Mouse (Mus musculus): ENCODE measurements at regions not wholly inside any gene's neighbourhood (a gene's known extent, or its start where the extent isn't known, plus 50 kb on each side); places are given as distances from the start of the nearest gene placed in this dataset.
A peak's percentile ranks its signal among the peaks of the same experiment; 100 is the strongest.

DNA sequence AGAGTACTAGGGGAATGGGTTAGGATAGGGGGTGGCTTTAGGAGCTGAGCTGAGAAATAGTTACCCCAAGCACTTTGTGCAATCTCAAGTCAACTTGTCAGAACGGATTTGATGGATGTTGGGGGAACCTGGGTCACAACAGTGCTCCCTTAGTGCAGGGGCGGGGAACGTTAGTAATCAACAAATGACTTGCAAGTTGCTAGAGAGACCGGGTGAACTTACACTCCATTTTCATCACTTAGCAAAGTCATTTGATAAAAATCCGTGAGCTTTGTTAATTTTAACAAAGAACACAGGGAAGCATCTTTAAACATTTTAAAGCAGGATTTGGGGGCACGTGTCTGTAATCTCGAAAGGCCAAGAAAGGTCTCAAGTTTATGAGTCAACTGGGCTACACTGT, 557.0 kb downstream of the Gm19410 start:
- Histone ChIP-seq H3K4me1 (no peaks in the 10 kb centered on the region), H3K36me3 (no peaks in the 10 kb centered on the region), H3K27me3 (no peaks in the 10 kb centered on the region), H3K9me3 (no peaks in the 10 kb centered on the region), H3K9ac (no peak overlapping the region), H3K27ac (no peak overlapping the region), H3K4me3 (no peak overlapping the region), H3K4me2 (no peak overlapping the region)
- no peak for ATAC-seq (ENCODE audit: insufficient number of reproducible peaks, insufficient read depth, low FRiP score, low TSS enrichment, low read depth)
- 79% methylated on average over 7 of the region's 7 CpGs for WGBS

DNA sequence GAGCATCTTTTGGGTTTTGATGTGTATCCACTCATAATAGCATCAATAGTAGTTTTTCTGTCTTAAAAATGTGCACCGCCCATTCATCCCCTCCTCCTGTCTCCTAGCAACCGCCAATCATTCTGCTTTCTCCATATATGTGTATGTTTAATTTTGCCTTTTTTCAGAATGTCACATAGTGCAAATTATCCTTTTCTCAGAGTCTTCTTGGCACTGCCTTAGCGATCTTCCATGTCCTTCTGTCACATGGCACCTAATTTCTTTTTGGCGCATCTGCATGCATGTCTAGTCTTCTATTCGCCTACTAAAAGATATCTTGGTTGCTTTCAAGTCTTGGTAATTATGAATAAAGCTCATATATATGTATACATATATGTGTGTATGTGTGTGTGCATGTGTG, 573.0 kb downstream of the Gm19410 start:
- H3K27me3 ChIP-seq = no peaks in the 10 kb centered on the region
- H3K4me1 ChIP-seq = peaks cover 5% of the 10 kb centered on the region; the same call in 1 of the 2 replicates
- H3K4me3 ChIP-seq = no peak overlapping the region
- no peak overlapping the region for H3K9ac ChIP-seq
- WGBS = 95% methylated on average over 5 of the region's 5 CpGs
- no peaks in the 10 kb centered on the region for H3K36me3 ChIP-seq
- no peaks in the 10 kb centered on the region for H3K9me3 ChIP-seq
- no peak for ATAC-seq (ENCODE audit: insufficient number of reproducible peaks, insufficient read depth, low FRiP score, low TSS enrichment, low read depth)
- no peak overlapping the region for H3K4me2 ChIP-seq
- no peak overlapping the region for H3K27ac ChIP-seq

GRCm38 (mm10) chr8:36339449-36339848, 573.9 kb downstream of the Gm19410 start:
- 89% methylated on average over 6 of the region's 6 CpGs for WGBS
- Histone ChIP-seq H3K4me2 (no peak overlapping the region), H3K9me3 (no peaks in the 10 kb centered on the region), H3K9ac (no peak overlapping the region), H3K4me3 (no peak overlapping the region), H3K4me1 (peaks cover 5% of the 10 kb centered on the region; the same call in 1 of the 2 replicates), H3K27me3 (no peaks in the 10 kb centered on the region), H3K27ac (no peak overlapping the region), H3K36me3 (no peaks in the 10 kb centered on the region)
- ATAC-seq (ENCODE audit: insufficient number of reproducible peaks, insufficient read depth, low FRiP score, low TSS enrichment, low read depth) = no peak

DNA sequence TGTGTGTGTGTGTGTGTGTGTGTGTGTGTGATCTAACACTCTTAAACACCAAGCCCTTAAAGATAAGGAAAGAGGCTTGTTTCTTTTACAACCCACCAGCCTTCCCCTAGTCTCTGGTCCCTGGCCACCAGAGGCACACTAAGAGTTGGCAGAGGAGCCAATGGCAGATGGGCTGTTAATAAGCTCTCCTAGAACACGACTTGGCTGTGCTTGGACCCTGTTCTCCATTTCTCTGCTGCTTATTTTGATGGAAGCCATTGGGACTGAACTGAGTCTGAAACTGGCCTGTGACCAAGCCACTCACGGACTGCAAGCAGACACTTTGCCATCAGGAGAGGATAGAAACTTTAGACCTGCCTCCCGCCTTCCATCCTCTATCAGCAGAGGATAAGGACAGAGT, 574.9 kb downstream of the Gm19410 start:
- no peak overlapping the region for H3K9ac ChIP-seq
- no peaks in the 10 kb centered on the region for H3K27me3 ChIP-seq
- peaks cover 5% of the 10 kb centered on the region; the same call in 1 of the 2 replicates for H3K4me1 ChIP-seq
- H3K9me3 ChIP-seq = no peaks in the 10 kb centered on the region
- no peak for ATAC-seq (ENCODE audit: insufficient number of reproducible peaks, insufficient read depth, low FRiP score, low TSS enrichment, low read depth)
- 78% methylated on average over 3 of the region's 3 CpGs for WGBS
- H3K4me2 ChIP-seq = no peak overlapping the region
- no peaks in the 10 kb centered on the region for H3K36me3 ChIP-seq
- H3K4me3 ChIP-seq = no peak overlapping the region
- no peak overlapping the region for H3K27ac ChIP-seq

- 51% methylated on average over 4 of the region's 4 CpGs for WGBS
Measured at GRCm38 (mm10) chr8:36341965-36342364, 576.4 kb downstream of the Gm19410 start.

GRCm38 (mm10) chr8:36342650-36343049, 577.1 kb downstream of the Gm19410 start:
- no peak overlapping the region for H3K4me3 ChIP-seq
- H3K36me3 ChIP-seq = no peaks in the 10 kb centered on the region
- peaks cover 5% of the 10 kb centered on the region; the same call in 1 of the 2 replicates for H3K4me1 ChIP-seq
- H3K9ac ChIP-seq = no peak overlapping the region
- H3K27me3 ChIP-seq = no peaks in the 10 kb centered on the region
- H3K4me2 ChIP-seq = no peak overlapping the region
- no peaks in the 10 kb centered on the region for H3K9me3 ChIP-seq
- H3K27ac ChIP-seq = no peak overlapping the region
- 91% methylated on average over 5 of the region's 5 CpGs for WGBS
- no peak for ATAC-seq (ENCODE audit: insufficient number of reproducible peaks, insufficient read depth, low FRiP score, low TSS enrichment, low read depth)

More at GRCm38 (mm10) chr8:36341965-36342364, 576.4 kb downstream of the Gm19410 start:
- Histone ChIP-seq H3K27me3 (no peaks in the 10 kb centered on the region), H3K4me3 (no peak overlapping the region), H3K4me2 (no peak overlapping the region), H3K27ac (no peak overlapping the region), H3K9me3 (no peaks in the 10 kb centered on the region), H3K4me1 (peaks cover 5% of the 10 kb centered on the region; the same call in 1 of the 2 replicates), H3K9ac (no peak overlapping the region), H3K36me3 (no peaks in the 10 kb centered on the region)
- ATAC-seq (ENCODE audit: insufficient number of reproducible peaks, insufficient read depth, low FRiP score, low TSS enrichment, low read depth) = no peak

- Histone ChIP-seq H3K36me3 (no peaks in the 10 kb centered on the region), H3K27me3 (no peaks in the 10 kb centered on the region), H3K4me2 (no peak overlapping the region), H3K27ac (no peak overlapping the region), H3K9me3 (no peaks in the 10 kb centered on the region), H3K4me1 (peaks cover 5% of the 10 kb centered on the region; the same call in 1 of the 2 replicates), H3K9ac (no peak overlapping the region), H3K4me3 (no peak overlapping the region)
- WGBS = 47% methylated on average over 7 of the region's 7 CpGs
- ATAC-seq (ENCODE audit: insufficient number of reproducible peaks, insufficient read depth, low FRiP score, low TSS enrichment, low read depth) = 0 out of 2 replicates have a peak, but pooled peaks have one; percentile 26
Measured at GRCm38 (mm10) chr8:36346682-36347324, 581.2 kb downstream of the Gm19410 start.

DNA sequence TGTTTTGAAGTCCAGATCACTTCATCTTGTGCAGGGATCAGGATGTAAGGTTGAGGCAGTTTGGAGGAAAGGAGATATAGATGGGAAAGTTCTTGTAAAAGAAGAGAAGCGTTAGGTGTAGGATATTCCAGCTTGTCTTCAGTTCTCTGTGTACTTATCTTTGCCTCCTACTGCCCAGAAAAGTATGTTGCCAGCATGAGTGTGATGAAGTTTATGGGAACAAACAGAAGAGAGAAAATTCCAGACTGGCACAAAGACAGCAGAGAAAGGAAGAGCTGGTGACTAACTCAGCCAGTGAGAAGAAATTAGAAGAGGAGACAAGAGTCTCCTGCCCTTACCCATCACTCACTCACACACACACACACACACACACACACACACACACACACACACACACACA, 582.5 kb downstream of the Gm19410 start:
- Histone ChIP-seq H3K9ac (no peak overlapping the region), H3K9me3 (no peaks in the 10 kb centered on the region), H3K36me3 (no peaks in the 10 kb centered on the region), H3K4me2 (no peak overlapping the region), H3K27ac (no peak overlapping the region), H3K27me3 (no peaks in the 10 kb centered on the region), H3K4me3 (no peak overlapping the region), H3K4me1 (no peaks in the 10 kb centered on the region)
- WGBS = 88% methylated on average over 1 of the region's 1 CpGs
- no peak for ATAC-seq (ENCODE audit: insufficient number of reproducible peaks, insufficient read depth, low FRiP score, low TSS enrichment, low read depth)

GRCm38 (mm10) chr8:36354926-36355325, 589.3 kb downstream of the Gm19410 start:
- peaks cover 5% of the 10 kb centered on the region; the same call in 1 of the 2 replicates for H3K4me1 ChIP-seq
- H3K9me3 ChIP-seq = no peaks in the 10 kb centered on the region
- no peak overlapping the region for H3K4me2 ChIP-seq
- H3K4me3 ChIP-seq = no peak overlapping the region
- H3K36me3 ChIP-seq = no peaks in the 10 kb centered on the region
- H3K27me3 ChIP-seq = no peaks in the 10 kb centered on the region
- 6% methylated on average over 3 of the region's 3 CpGs for WGBS
- H3K27ac ChIP-seq = peak overlapping the region; percentile 66; the same call in 1 of the 2 replicates
- no peak overlapping the region for H3K9ac ChIP-seq
- no peak for ATAC-seq (ENCODE audit: insufficient number of reproducible peaks, insufficient read depth, low FRiP score, low TSS enrichment, low read depth)

DNA sequence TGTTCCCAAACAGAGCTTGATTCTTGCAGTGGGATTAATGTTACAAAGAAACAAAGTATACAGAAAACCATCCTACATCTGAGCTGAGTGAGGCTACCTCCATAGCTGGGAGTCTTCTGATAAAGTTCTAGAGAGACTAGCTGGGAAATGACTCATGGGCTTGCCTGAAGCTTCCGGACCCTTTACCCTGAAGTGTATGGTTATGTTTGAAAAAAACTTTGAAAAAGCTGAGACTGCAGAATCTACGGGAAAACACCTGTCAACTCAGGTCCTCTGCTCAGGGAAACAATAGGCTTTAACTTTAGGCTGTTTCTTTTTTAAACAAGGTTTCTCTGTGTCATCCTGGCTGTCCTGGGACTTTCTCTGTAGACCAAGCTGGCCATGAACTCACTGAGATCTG, 593.4 kb downstream of the Gm19410 start:
- Histone ChIP-seq H3K4me1 (peaks cover 5% of the 10 kb centered on the region; the same call in 1 of the 2 replicates), H3K4me2 (no peak overlapping the region), H3K36me3 (no peaks in the 10 kb centered on the region), H3K9ac (no peak overlapping the region), H3K9me3 (no peaks in the 10 kb centered on the region), H3K4me3 (no peak overlapping the region), H3K27ac (no peak overlapping the region), H3K27me3 (no peaks in the 10 kb centered on the region)
- WGBS = 84% methylated on average over 2 of the region's 2 CpGs
- ATAC-seq (ENCODE audit: insufficient number of reproducible peaks, insufficient read depth, low FRiP score, low TSS enrichment, low read depth) = no peak

DNA sequence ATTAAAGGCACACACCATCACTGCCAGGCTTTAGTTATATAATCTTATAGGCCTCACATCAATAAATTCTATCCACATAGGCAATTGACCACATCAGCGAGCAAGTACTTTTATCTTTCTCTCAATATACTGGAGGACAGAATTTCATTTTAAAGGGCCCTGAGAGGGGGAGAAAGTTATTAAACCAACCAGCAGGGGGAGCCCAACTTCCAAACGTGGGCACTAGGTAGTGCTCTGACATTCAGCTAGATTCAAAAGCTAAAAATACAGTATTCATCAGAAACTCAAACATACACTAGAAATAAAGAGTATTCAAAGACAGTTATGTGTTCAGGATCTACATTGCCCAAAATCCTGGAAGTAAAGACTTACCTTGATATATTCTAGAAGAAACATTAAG, 595.7 kb downstream of the Gm19410 start:
- no peak overlapping the region for H3K27ac ChIP-seq
- no peaks in the 10 kb centered on the region for H3K4me1 ChIP-seq
- WGBS = 8% methylated on average over 2 of the region's 2 CpGs
- no peaks in the 10 kb centered on the region for H3K27me3 ChIP-seq
- no peak overlapping the region for H3K4me2 ChIP-seq
- no peaks in the 10 kb centered on the region for H3K36me3 ChIP-seq
- no peak overlapping the region for H3K4me3 ChIP-seq
- no peaks in the 10 kb centered on the region for H3K9me3 ChIP-seq
- ATAC-seq (ENCODE audit: insufficient number of reproducible peaks, insufficient read depth, low FRiP score, low TSS enrichment, low read depth) = no peak
- H3K9ac ChIP-seq = no peak overlapping the region

- no peak overlapping the region for H3K9ac ChIP-seq
- H3K27ac ChIP-seq = no peak overlapping the region
- H3K9me3 ChIP-seq = no peaks in the 10 kb centered on the region
- H3K36me3 ChIP-seq = no peaks in the 10 kb centered on the region
- 59% methylated on average over 8 of the region's 8 CpGs for WGBS
- no peak overlapping the region for H3K4me3 ChIP-seq
- no peaks in the 10 kb centered on the region for H3K4me1 ChIP-seq
- no peak for ATAC-seq (ENCODE audit: insufficient number of reproducible peaks, insufficient read depth, low FRiP score, low TSS enrichment, low read depth)
- H3K4me2 ChIP-seq = no peak overlapping the region
- H3K27me3 ChIP-seq = no peaks in the 10 kb centered on the region
Measured at GRCm38 (mm10) chr8:36361818-36362217, 596.2 kb downstream of the Gm19410 start.

Data from embryonic facial prominence, embryonic 13.5 days (tissue).